Mouse (Mus musculus): ENCODE results near the gene Pgls.

The Pgls gene

DNA sequence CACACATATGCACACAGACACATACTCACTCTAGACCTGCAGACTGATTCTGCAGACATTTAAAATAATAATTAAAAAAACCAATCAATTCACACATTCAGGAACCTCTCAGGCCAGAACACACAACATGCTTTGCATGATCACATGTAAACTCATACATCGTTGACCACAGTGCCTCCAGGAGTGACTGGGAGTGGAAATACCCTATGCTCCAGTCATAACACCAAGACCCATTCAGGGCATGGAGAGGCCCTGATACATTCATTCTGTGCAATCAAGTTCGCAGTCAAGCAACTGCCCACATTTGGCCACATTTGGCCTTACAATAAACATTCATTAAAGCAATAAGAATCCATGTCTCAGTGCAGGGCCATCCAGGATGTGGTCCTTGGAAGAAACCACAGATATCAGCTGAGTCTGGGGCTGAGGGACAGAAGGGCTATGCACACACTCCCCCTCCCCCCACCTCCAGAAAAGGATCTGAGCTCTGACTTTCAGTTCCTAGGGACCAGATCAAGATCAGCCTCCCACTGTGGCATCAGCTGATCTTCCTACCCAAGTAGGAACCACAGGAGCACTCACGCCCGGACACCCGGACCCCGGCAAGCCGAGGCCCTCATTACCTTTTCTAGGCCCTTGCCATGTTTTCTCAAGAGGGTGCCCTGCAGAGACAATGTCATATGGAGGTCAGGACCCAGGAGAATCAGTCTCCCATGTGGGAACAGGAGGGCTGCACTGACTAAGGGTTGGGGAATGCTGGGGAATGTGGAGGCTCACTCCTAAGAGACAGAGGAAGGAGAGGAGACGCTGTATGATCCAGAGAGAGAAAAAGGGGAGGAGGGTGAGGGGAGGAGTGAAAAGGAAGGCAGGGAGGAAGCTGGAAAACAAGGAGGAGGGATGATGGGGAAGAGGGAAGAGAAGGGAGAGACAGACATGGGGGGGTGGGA is 45.4 kb downstream of the Pgls start:
- no peak for DNase-seq (ENCODE audit: low read depth)

GRCm38 (mm10) chr8:71638321-71638720 is 46.3 kb downstream of the Pgls start:
- DNase-seq (ENCODE audit: low read depth), result no peak

- no peak for DNase-seq (ENCODE audit: low read depth)
Observed at GRCm38 (mm10) chr8:71639318-71639717, 47.3 kb downstream of the Pgls start.

- no peak for DNase-seq (ENCODE audit: low read depth)
Observed at GRCm38 (mm10) chr8:71645510-71645909, 53.5 kb downstream of the Pgls start.

Data from NIH3T3 (cell line).